Mouse (Mus musculus): ENCODE data around the gene Socs2. TPM values are rescaled to one million over a fixed set of nuclear protein-coding genes. Genes with fewer than 3 reads are reported as not detected.

Socs2 gene
- 16.0 and 16.5 TPM in 2 replicates for total RNA-seq (2012; rRNA removed)
- polyA plus RNA-seq (2012; ENCODE audit: insufficient read depth in 1 of 2, insufficient read length in 2 of 2, low read depth in 1 of 2, low replicate concordance in 2 of 2, missing spikeins in 1 of 2) = 10 to 100 TPM in 1 of 2 experiments, not detected in 1; 24.9 TPM

GRCm38 (mm10) chr10:95416685-95417495 lies at the start of gene Socs2:
Gene Socs2 (minus strand): TSS chr10:95417180.
- H3K9ac ChIP-seq (ENCODE audit: control insufficient read depth, low read depth, low read length, poor library complexity, severe bottlenecking) = peak within 1 kb of the TSS; percentile 100
- no peaks in the 10 kb centered on the region for H3K36me3 ChIP-seq (ENCODE audit: control insufficient read depth in 1 of 2, insufficient read depth in 2 of 2, low read length in 2 of 2)
- H3K9me3 ChIP-seq (replicated peaks; ENCODE audit: insufficient read depth, low read length) = no peaks in the 10 kb centered on the region
- peak within 1 kb of the TSS; percentile 95 for H3K27ac ChIP-seq (ENCODE audit: control insufficient read depth, low read depth, low read length)
- DNase-seq (ENCODE audit: low read depth, low spot score) = peak; percentile 94
- peaks cover 0 to 1% of the 10 kb centered on the region in 2 experiments; a peak in 1 of 4 replicates for H3K27me3 ChIP-seq (ENCODE audit: control insufficient read depth in 1 of 2, insufficient read depth in 2 of 2, low read length in 2 of 2)
- no peaks in the 10 kb centered on the region for H3K4me1 ChIP-seq (ENCODE audit: control insufficient read depth in 1 of 2, insufficient read depth in 2 of 2, low read length in 2 of 2)
- peaks cover 19% of the 10 kb centered on the region for H3K79me2 ChIP-seq (ENCODE audit: control insufficient read depth, insufficient read depth, low read length, poor library complexity)
- peak within 1 kb of the TSS; percentile 49 to 54 for H3K4me3 ChIP-seq (ENCODE audit: control insufficient read depth in 1 of 2, insufficient read depth in 1 of 2, low read depth in 2 of 2, low read length in 2 of 2)
- TF ChIP-seq ZC3H11A (IDR thresholded peaks at IDR 0.05; ENCODE audit: low read depth, low read length) (no peak), GATA1 (IDR thresholded peaks at IDR 0.05; ENCODE audit: low read depth, low read length) (no peak), MAZ (IDR thresholded peaks at IDR 0.05; ENCODE audit: low read depth, low read length) (peak; percentile 98), BHLHE40 (IDR thresholded peaks at IDR 0.05; ENCODE audit: borderline replicate concordance, low read depth, low read length) (peak; percentile 82; the same call in 1 of the 2 replicates), EP300 (IDR thresholded peaks at IDR 0.05; ENCODE audit: low read depth in 1 of 2, low read length in 2 of 2) (no peak), USF2 (IDR thresholded peaks at IDR 0.05; ENCODE audit: borderline replicate concordance in 1 of 2, insufficient read depth in 1 of 2, low read depth in 1 of 2, low read length in 2 of 2) (peak; percentile 50 to 80; a peak in 3 of 4 replicates), UBTF (IDR thresholded peaks at IDR 0.05; ENCODE audit: borderline replicate concordance, insufficient read depth, low read depth, low read length) (peak; percentile 96), HCFC1 (IDR thresholded peaks at IDR 0.05; ENCODE audit: low read depth, low read length) (no peak; the same call in 1 of the 2 replicates), ELF1 (IDR thresholded peaks at IDR 0.05; ENCODE audit: low read depth, low read length) (no peak), POLR2A (IDR thresholded peaks at IDR 0.05; ENCODE audit: control insufficient read depth in 1 of 2, insufficient read depth in 1 of 2, low read depth in 1 of 2, low read length in 2 of 2, poor library complexity in 1 of 2) (peak; percentile 52 to 72; a peak in 2 of 4 replicates), NELFE (IDR thresholded peaks at IDR 0.05; ENCODE audit: low read depth, low read length) (no peak; the same call in 1 of the 2 replicates), CHD2 (IDR thresholded peaks at IDR 0.05; ENCODE audit: low read length) (no peak), MAX (IDR thresholded peaks at IDR 0.05; ENCODE audit: low read length) (peak; percentile 49), POLR2AphosphoS2 (IDR thresholded peaks at IDR 0.05; ENCODE audit: low read length) (no peak), NRF1 (IDR thresholded peaks at IDR 0.05; ENCODE audit: insufficient read depth, low read depth, low read length, poor library complexity, severe bottlenecking) (peak; percentile 52), SMC3 (IDR thresholded peaks at IDR 0.05; ENCODE audit: low read depth, low read length) (no peak; the same call in 1 of the 2 replicates), MAFK (IDR thresholded peaks at IDR 0.05; ENCODE audit: borderline replicate concordance, low read depth, low read length) (no peak), ZNF384 (IDR thresholded peaks at IDR 0.05; ENCODE audit: low read depth, low read length) (0 out of 2 replicates have a peak, but pooled peaks have one; percentile 17), USF1 (IDR thresholded peaks at IDR 0.05; ENCODE audit: low read depth, low read length) (peak; percentile 98), POLR2AphosphoS5 (IDR thresholded peaks at IDR 0.05; ENCODE audit: borderline replicate concordance, low read depth, low read length) (no peak), MXI1 (IDR thresholded peaks at IDR 0.05; ENCODE audit: low read depth, low read length) (peak; percentile 57), ZMIZ1 (IDR thresholded peaks at IDR 0.05; ENCODE audit: low read depth, low read length) (no peak), SIN3A (IDR thresholded peaks at IDR 0.05; ENCODE audit: low read length) (peak; percentile 81), TAL1 (IDR thresholded peaks at IDR 0.05; ENCODE audit: low read length) (no peak), RCOR1 (IDR thresholded peaks at IDR 0.05; ENCODE audit: low read depth, low read length) (no peak), ETS1 (IDR thresholded peaks at IDR 0.05; ENCODE audit: low read depth, low read length) (peak; percentile 38; the same call in 1 of the 2 replicates), GABPA (IDR thresholded peaks at IDR 0.05; ENCODE audit: low read depth, low read length) (no peak), CHD1 (IDR thresholded peaks at IDR 0.05; ENCODE audit: low read depth, low read length) (no peak), MYC (IDR thresholded peaks at IDR 0.05; ENCODE audit: low read depth, low read length) (0 out of 2 replicates have a peak, but pooled peaks have one; percentile 13), TBP (IDR thresholded peaks at IDR 0.05; ENCODE audit: low read depth, low read length) (0 out of 2 replicates have a peak, but pooled peaks have one; percentile 17), TCF12 (IDR thresholded peaks at IDR 0.05; ENCODE audit: low read depth, low read length) (peak; percentile 7; the same call in 1 of the 2 replicates), KAT2A (conservative IDR thresholded peaks at IDR 0.05; ENCODE audit: low read depth, low read length) (no peak), CTCF (IDR thresholded peaks at IDR 0.05 in 2 of 3, conservative IDR thresholded peaks at IDR 0.05 in 1 of 3; ENCODE audit: control insufficient read depth in 1 of 3, insufficient read depth in 1 of 3, low read depth in 2 of 3, low read length in 3 of 3, poor library complexity in 1 of 3, severe bottlenecking in 1 of 3) (no peak), E2F4 (IDR thresholded peaks at IDR 0.05; ENCODE audit: borderline replicate concordance, low read depth, low read length) (peak; percentile 81; the same call in 1 of the 2 replicates)

Data from MEL (cell line).